Mouse (Mus musculus): ENCODE measurements at regions not wholly inside any gene's neighbourhood (a gene's known extent, or its start where the extent isn't known, plus 50 kb on each side); places are given as distances from the start of the nearest gene placed in this dataset.

- TF ChIP-seq CTCF (IDR thresholded peaks at IDR 0.05; ENCODE audit: extremely low read depth, insufficient read depth, insufficient read length, insufficient replicate concordance) (no peak), POLR2A (IDR thresholded peaks at IDR 0.05; ENCODE audit: low read depth, low read length) (no peak)
- 83% methylated on average over 2 of the region's 2 CpGs for WGBS
- H3K27ac ChIP-seq (ENCODE audit: insufficient read depth, low read length): no peak overlapping the region
Measured at GRCm38 (mm10) chr19:37492572-37492971, 57.6 kb upstream of the Exoc6 start.

GRCm38 (mm10) chr19:37493378-37493777, 56.8 kb upstream of the Exoc6 start:
- H3K27me3 ChIP-seq (ENCODE audit: control insufficient read depth, insufficient read depth, low read length): no peaks in the 10 kb centered on the region
- H3K36me3 ChIP-seq (ENCODE audit: control insufficient read depth, insufficient read depth, low read length): no peaks in the 10 kb centered on the region
- H3K4me1 ChIP-seq (ENCODE audit: control insufficient read depth, insufficient read depth, insufficient read length): peaks cover 14% of the 10 kb centered on the region
- peak overlapping the region; percentile 95 for H3K27ac ChIP-seq (ENCODE audit: insufficient read depth, low read length)
- H3K4me3 ChIP-seq (ENCODE audit: extremely low read depth, insufficient read depth, insufficient read length): no peak overlapping the region
- 63% methylated on average over 9 of the region's 9 CpGs for WGBS
- no peak for TF ChIP-seq CTCF (IDR thresholded peaks at IDR 0.05; ENCODE audit: extremely low read depth, insufficient read depth, insufficient read length, insufficient replicate concordance)
- no peak for TF ChIP-seq POLR2A (IDR thresholded peaks at IDR 0.05; ENCODE audit: low read depth, low read length)
- no peak for DNase-seq (ENCODE audit: low read depth in 1 of 2, low spot score in 2 of 2)

More at GRCm38 (mm10) chr19:37492572-37492971, 57.6 kb upstream of the Exoc6 start:
- Histone ChIP-seq H3K27me3 (ENCODE audit: control insufficient read depth, insufficient read depth, low read length) (no peaks in the 10 kb centered on the region), H3K36me3 (ENCODE audit: control insufficient read depth, insufficient read depth, low read length) (no peaks in the 10 kb centered on the region), H3K4me1 (ENCODE audit: control insufficient read depth, insufficient read depth, insufficient read length) (peaks cover 14% of the 10 kb centered on the region), H3K4me3 (ENCODE audit: extremely low read depth, insufficient read depth, insufficient read length) (no peak overlapping the region)
- DNase-seq (ENCODE audit: low read depth in 1 of 2, low spot score in 2 of 2): no peak

GRCm38 (mm10) chr19:37493921-37494485, 56.2 kb upstream of the Exoc6 start:
- DNase-seq (ENCODE audit: low read depth in 1 of 2, low spot score in 2 of 2): peak; percentile 59
- peak overlapping the region; percentile 95 for H3K27ac ChIP-seq (ENCODE audit: insufficient read depth, low read length)
- H3K27me3 ChIP-seq (ENCODE audit: control insufficient read depth, insufficient read depth, low read length): no peaks in the 10 kb centered on the region
- WGBS: 8% methylated on average over 10 of the region's 10 CpGs
- no peak for TF ChIP-seq POLR2A (IDR thresholded peaks at IDR 0.05; ENCODE audit: low read depth, low read length)
- no peak for TF ChIP-seq CTCF (IDR thresholded peaks at IDR 0.05; ENCODE audit: extremely low read depth, insufficient read depth, insufficient read length, insufficient replicate concordance)
- H3K36me3 ChIP-seq (ENCODE audit: control insufficient read depth, insufficient read depth, low read length): no peaks in the 10 kb centered on the region
- H3K4me3 ChIP-seq (ENCODE audit: extremely low read depth, insufficient read depth, insufficient read length): peak overlapping the region; percentile 45
- H3K4me1 ChIP-seq (ENCODE audit: control insufficient read depth, insufficient read depth, insufficient read length): peaks cover 10% of the 10 kb centered on the region

GRCm38 (mm10) chr19:37494806-37495205, 55.4 kb upstream of the Exoc6 start:
- TF ChIP-seq CTCF (IDR thresholded peaks at IDR 0.05; ENCODE audit: extremely low read depth, insufficient read depth, insufficient read length, insufficient replicate concordance): no peak
- TF ChIP-seq POLR2A (IDR thresholded peaks at IDR 0.05; ENCODE audit: low read depth, low read length): no peak

GRCm38 (mm10) chr19:37495319-37496270, 54.6 kb upstream of the Exoc6 start:
- peak overlapping the region; percentile 95 for H3K27ac ChIP-seq (ENCODE audit: insufficient read depth, low read length)
- H3K36me3 ChIP-seq (ENCODE audit: control insufficient read depth, insufficient read depth, low read length): no peaks in the 10 kb centered on the region
- peak overlapping the region; percentile 50 for H3K4me3 ChIP-seq (ENCODE audit: extremely low read depth, insufficient read depth, insufficient read length)
- H3K4me1 ChIP-seq (ENCODE audit: control insufficient read depth, insufficient read depth, insufficient read length): peaks cover 10% of the 10 kb centered on the region
- H3K27me3 ChIP-seq (ENCODE audit: control insufficient read depth, insufficient read depth, low read length): no peaks in the 10 kb centered on the region
- WGBS: 28% methylated on average over 22 of the region's 22 CpGs
- no peak for TF ChIP-seq CTCF (IDR thresholded peaks at IDR 0.05; ENCODE audit: extremely low read depth, insufficient read depth, insufficient read length, insufficient replicate concordance)
- TF ChIP-seq POLR2A (IDR thresholded peaks at IDR 0.05; ENCODE audit: low read depth, low read length): no peak
- DNase-seq (ENCODE audit: low read depth in 1 of 2, low spot score in 2 of 2): peak; percentile 72 to 78

More at GRCm38 (mm10) chr19:37494806-37495205, 55.4 kb upstream of the Exoc6 start:
- Histone ChIP-seq H3K27ac (ENCODE audit: insufficient read depth, low read length) (peak overlapping the region; percentile 95), H3K4me3 (ENCODE audit: extremely low read depth, insufficient read depth, insufficient read length) (peak overlapping the region; percentile 50), H3K4me1 (ENCODE audit: control insufficient read depth, insufficient read depth, insufficient read length) (peaks cover 10% of the 10 kb centered on the region), H3K36me3 (ENCODE audit: control insufficient read depth, insufficient read depth, low read length) (no peaks in the 10 kb centered on the region), H3K27me3 (ENCODE audit: control insufficient read depth, insufficient read depth, low read length) (no peaks in the 10 kb centered on the region)
- DNase-seq (ENCODE audit: low read depth in 1 of 2, low spot score in 2 of 2): no peak
- whole genome bisulfite sequencing: 38% methylated on average over 4 of the region's 4 CpGs

- Histone ChIP-seq H3K27ac (ENCODE audit: insufficient read depth, low read length) (no peak overlapping the region), H3K4me3 (ENCODE audit: extremely low read depth, insufficient read depth, insufficient read length) (no peak overlapping the region), H3K36me3 (ENCODE audit: control insufficient read depth, insufficient read depth, low read length) (no peaks in the 10 kb centered on the region), H3K4me1 (ENCODE audit: control insufficient read depth, insufficient read depth, insufficient read length) (peaks cover 10% of the 10 kb centered on the region), H3K27me3 (ENCODE audit: control insufficient read depth, insufficient read depth, low read length) (no peaks in the 10 kb centered on the region)
- TF ChIP-seq POLR2A (IDR thresholded peaks at IDR 0.05; ENCODE audit: low read depth, low read length): no peak
- no peak for TF ChIP-seq CTCF (IDR thresholded peaks at IDR 0.05; ENCODE audit: extremely low read depth, insufficient read depth, insufficient read length, insufficient replicate concordance)
- no peak for DNase-seq (ENCODE audit: low read depth in 1 of 2, low spot score in 2 of 2)
- 90% methylated on average over 8 of the region's 8 CpGs for WGBS
Measured at GRCm38 (mm10) chr19:37496759-37497158, 53.5 kb upstream of the Exoc6 start.
